Mouse (Mus musculus): ENCODE results near the gene Zfp57.

GRCm38 (mm10) chr17:37012141-37012540, 11.2 kb downstream of the Zfp57 start:
- TF ChIP-seq EP300 (IDR thresholded peaks at IDR 0.05; ENCODE audit: insufficient read depth, low read depth, low read length) (no peak), CTCF (IDR thresholded peaks at IDR 0.05; ENCODE audit: low read depth, low read length) (no peak), POLR2A (IDR thresholded peaks at IDR 0.05; ENCODE audit: insufficient read depth, low read length) (no peak)

All from ES-Bruce4 (cell line).